Mouse (Mus musculus) thymus, adult 2 months (tissue): ENCODE data around the gene Prkd1.

Experiments used
- CTCF ChIP-seq: fragments of 200-500 bp; IDR thresholded peaks from 2 replicates; pipeline ENCODE4 v1.5.1; 2012; ENCODE audit warnings: mild to moderate bottlenecking, control low read depth, low read length, moderate library complexity, borderline replicate concordance; ENCODE audit not compliant: control insufficient read depth, poor library complexity, insufficient read depth; ENCODE audit errors: extremely low read depth
- POLR2A ChIP-seq: fragments of 200-500 bp; IDR thresholded peaks from 2 replicates; pipeline ENCODE4 v1.6.1; 2012; ENCODE audit warnings: mild to moderate bottlenecking, low read length, control low read depth, moderate library complexity; ENCODE audit not compliant: control insufficient read depth, poor library complexity, insufficient read depth; ENCODE audit errors: extremely low read depth

DNA sequence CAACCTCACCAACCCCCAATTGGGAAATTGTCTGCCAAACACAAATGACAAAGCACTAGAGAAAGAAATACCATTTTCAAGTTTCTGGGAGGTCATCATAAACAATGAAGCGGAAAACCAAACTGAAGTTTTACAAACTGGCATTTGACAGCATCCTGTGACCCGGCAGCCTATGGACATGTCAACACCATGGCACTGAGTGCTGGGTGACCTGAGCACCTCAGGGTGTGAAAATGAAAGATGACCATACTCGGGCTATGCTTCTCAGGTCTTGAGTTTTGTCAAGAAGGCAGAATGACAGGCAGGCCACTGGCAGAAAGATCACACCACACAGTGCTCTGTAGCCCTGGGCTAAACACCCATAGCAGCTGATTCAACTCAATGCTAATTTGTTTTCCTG lies 94.7 kb downstream of the Prkd1 start:
- TF ChIP-seq CTCF (no peak), POLR2A (no peak)
